Mouse (Mus musculus): ENCODE measurements around the gene Nckap5. TPM values are rescaled to one million over a fixed set of nuclear protein-coding genes. Genes with fewer than 3 reads are reported as not detected.

Nckap5 gene
- polyA plus RNA-seq, 2 experiments, result 6.8 to 14.9 TPM

- H3K27ac ChIP-seq (replicated peaks; ENCODE audit: low read depth, low read length), result no peak overlapping the region
- H3K4me2 ChIP-seq (replicated peaks; ENCODE audit: low read depth, low read length, severe bottlenecking), result no peak overlapping the region
- H3K4me1 ChIP-seq (ENCODE audit: control insufficient read depth, insufficient read depth, low read length), result no peaks in the 10 kb centered on the region
- no peaks in the 10 kb centered on the region for H3K9me3 ChIP-seq (ENCODE audit: control insufficient read depth, low read length)
- 33% methylated on average over 3 of the region's 3 CpGs for WGBS
- H3K4me3 ChIP-seq (replicated peaks; ENCODE audit: low read length), result no peak overlapping the region
- H3K36me3 ChIP-seq (ENCODE audit: control insufficient read depth, insufficient read depth, low read length), result no peaks in the 10 kb centered on the region
- H3K9ac ChIP-seq (ENCODE audit: low read depth, low read length, severe bottlenecking), result no peak overlapping the region
- no peak for TF ChIP-seq POLR2A (IDR thresholded peaks at IDR 0.05; ENCODE audit: borderline replicate concordance, extremely low read depth, insufficient read depth, insufficient read length)
- ATAC-seq (ENCODE audit: low FRiP score, low read depth) (no peak), DNase-seq (ENCODE audit: low spot score) (no peak)
- no peaks in the 10 kb centered on the region for H3K27me3 ChIP-seq (ENCODE audit: control insufficient read depth, insufficient read depth, low read length)
Observed at GRCm38 (mm10) chr1:126597376-126597775, 233.2 kb downstream of the Nckap5 start.

GRCm38 (mm10) chr1:126594796-126595195 is 235.8 kb downstream of the Nckap5 start:
- 73% methylated on average over 3 of the region's 3 CpGs for WGBS
- no peak for TF ChIP-seq POLR2A (IDR thresholded peaks at IDR 0.05; ENCODE audit: borderline replicate concordance, extremely low read depth, insufficient read depth, insufficient read length)
- no peaks in the 10 kb centered on the region for H3K4me1 ChIP-seq (ENCODE audit: control insufficient read depth, insufficient read depth, low read length)
- H3K36me3 ChIP-seq (ENCODE audit: control insufficient read depth, insufficient read depth, low read length), result no peaks in the 10 kb centered on the region
- H3K4me3 ChIP-seq (replicated peaks; ENCODE audit: low read length), result no peak overlapping the region
- no peaks in the 10 kb centered on the region for H3K9me3 ChIP-seq (ENCODE audit: control insufficient read depth, low read length)
- no peak for DNase-seq (ENCODE audit: low spot score)
- no peak overlapping the region for H3K27ac ChIP-seq (replicated peaks; ENCODE audit: low read depth, low read length)
- H3K27me3 ChIP-seq (ENCODE audit: control insufficient read depth, insufficient read depth, low read length), result no peaks in the 10 kb centered on the region
- no peak overlapping the region for H3K4me2 ChIP-seq (replicated peaks; ENCODE audit: low read depth, low read length, severe bottlenecking)
- no peak for ATAC-seq (ENCODE audit: low FRiP score, low read depth)
- no peak overlapping the region for H3K9ac ChIP-seq (ENCODE audit: low read depth, low read length, severe bottlenecking)

GRCm38 (mm10) chr1:126593044-126593805 is 237.4 kb downstream of the Nckap5 start:
- TF ChIP-seq POLR2A (IDR thresholded peaks at IDR 0.05; ENCODE audit: borderline replicate concordance, extremely low read depth, insufficient read depth, insufficient read length), result no peak
- Histone ChIP-seq H3K4me1 (ENCODE audit: control insufficient read depth, insufficient read depth, low read length) (peaks cover 3% of the 10 kb centered on the region; the same call in 1 of the 2 replicates), H3K4me2 (replicated peaks; ENCODE audit: low read depth, low read length, severe bottlenecking) (no peak overlapping the region), H3K27me3 (ENCODE audit: control insufficient read depth, insufficient read depth, low read length) (no peaks in the 10 kb centered on the region), H3K9ac (ENCODE audit: low read depth, low read length, severe bottlenecking) (no peak overlapping the region), H3K4me3 (replicated peaks; ENCODE audit: low read length) (no peak overlapping the region), H3K9me3 (ENCODE audit: control insufficient read depth, low read length) (no peaks in the 10 kb centered on the region), H3K27ac (replicated peaks; ENCODE audit: low read depth, low read length) (no peak overlapping the region), H3K36me3 (ENCODE audit: control insufficient read depth, insufficient read depth, low read length) (no peaks in the 10 kb centered on the region)
- ATAC-seq (ENCODE audit: low FRiP score, low read depth) (no peak), DNase-seq (ENCODE audit: low spot score) (no peak)
- 62% methylated on average over 7 of the region's 7 CpGs for WGBS

- Histone ChIP-seq H3K9me3 (ENCODE audit: control insufficient read depth, low read length) (no peaks in the 10 kb centered on the region), H3K4me3 (replicated peaks; ENCODE audit: low read length) (no peak overlapping the region), H3K27ac (replicated peaks; ENCODE audit: low read depth, low read length) (no peak overlapping the region), H3K4me1 (ENCODE audit: control insufficient read depth, insufficient read depth, low read length) (peaks cover 3% of the 10 kb centered on the region; the same call in 1 of the 2 replicates), H3K9ac (ENCODE audit: low read depth, low read length, severe bottlenecking) (no peak overlapping the region), H3K36me3 (ENCODE audit: control insufficient read depth, insufficient read depth, low read length) (no peaks in the 10 kb centered on the region), H3K4me2 (replicated peaks; ENCODE audit: low read depth, low read length, severe bottlenecking) (no peak overlapping the region), H3K27me3 (ENCODE audit: control insufficient read depth, insufficient read depth, low read length) (no peaks in the 10 kb centered on the region)
- no peak for TF ChIP-seq POLR2A (IDR thresholded peaks at IDR 0.05; ENCODE audit: borderline replicate concordance, extremely low read depth, insufficient read depth, insufficient read length)
- DNase-seq (ENCODE audit: low spot score) (no peak), ATAC-seq (ENCODE audit: low FRiP score, low read depth) (no peak)
- 87% methylated on average over 3 of the region's 3 CpGs for WGBS
Observed at GRCm38 (mm10) chr1:126590911-126591310, 239.7 kb downstream of the Nckap5 start.

- TF ChIP-seq POLR2A (IDR thresholded peaks at IDR 0.05; ENCODE audit: borderline replicate concordance, extremely low read depth, insufficient read depth, insufficient read length), result no peak
Observed at GRCm38 (mm10) chr1:126578163-126578562, 252.4 kb downstream of the Nckap5 start.

More at GRCm38 (mm10) chr1:126578163-126578562, 252.4 kb downstream of the Nckap5 start:
- Histone ChIP-seq H3K9me3 (ENCODE audit: control insufficient read depth, low read length) (no peaks in the 10 kb centered on the region), H3K9ac (ENCODE audit: low read depth, low read length, severe bottlenecking) (no peak overlapping the region), H3K4me2 (replicated peaks; ENCODE audit: low read depth, low read length, severe bottlenecking) (no peak overlapping the region), H3K27me3 (ENCODE audit: control insufficient read depth, insufficient read depth, low read length) (no peaks in the 10 kb centered on the region), H3K36me3 (ENCODE audit: control insufficient read depth, insufficient read depth, low read length) (no peaks in the 10 kb centered on the region), H3K4me1 (ENCODE audit: control insufficient read depth, insufficient read depth, low read length) (no peaks in the 10 kb centered on the region), H3K4me3 (replicated peaks; ENCODE audit: low read length) (no peak overlapping the region), H3K27ac (replicated peaks; ENCODE audit: low read depth, low read length) (no peak overlapping the region)
- DNase-seq (ENCODE audit: low spot score) (no peak), ATAC-seq (ENCODE audit: low FRiP score, low read depth) (no peak)

Data from limb, embryonic 14.5 days (tissue).